Mouse (Mus musculus) hindbrain, embryonic 14.5 days (tissue): ENCODE measurements around the gene Gm3488. TPM values are rescaled to one million over a fixed set of nuclear protein-coding genes. Genes with fewer than 3 reads are reported as not detected.
"Not testable (repeated sequence)": the region's sequence is repeated elsewhere in the genome, so short reads cannot be mapped to it uniquely, and the experiment has no call there.

Source experiments
- ATAC-seq: fragments of 200-750 bp; cut with Nextera tagmentation; 2 replicates; pipeline ENCODE4 v1.8.0; 2017; ENCODE audit warnings: moderate number of reproducible peaks, mild to moderate bottlenecking, moderate TSS enrichment, moderate library complexity; ENCODE audit not compliant: low FRiP score
- DNase-seq: peaks from one replicate; pipeline ENCODE4 v3.0.0-alpha.2; 2015; ENCODE audit warnings: low spot score
- H3K27ac ChIP-seq: fragments of 300-500 bp; sonication (generic); 2 replicates; pipeline ENCODE4 v1.5.1; 2014; ENCODE audit warnings: mild to moderate bottlenecking, moderate library complexity
- H3K27me3 ChIP-seq: fragments of 300-500 bp; sonication (generic); 2 replicates; pipeline ENCODE4 v1.6.1; 2014; ENCODE audit warnings: mild to moderate bottlenecking, low read length, mixed read lengths; ENCODE audit not compliant: control insufficient read depth, insufficient read depth
- H3K36me3 ChIP-seq: fragments of 300-500 bp; sonication (generic); replicated peaks from 2 replicates; pipeline ENCODE4 v1.6.1; 2014; ENCODE audit not compliant: control insufficient read depth, insufficient read depth
- H3K4me1 ChIP-seq: fragments of 300-500 bp; sonication (generic); replicated peaks from 2 replicates; pipeline ENCODE4 v1.6.1; 2014; ENCODE audit warnings: antibody characterized with exemption, low read length, mixed read lengths; ENCODE audit not compliant: control insufficient read depth, insufficient read depth
- H3K4me2 ChIP-seq: fragments of 300-500 bp; sonication (generic); replicated peaks from 2 replicates; pipeline ENCODE4 v1.6.1; 2014; ENCODE audit warnings: mild to moderate bottlenecking, moderate library complexity
- H3K4me3 ChIP-seq: fragments of 300-500 bp; sonication (generic); replicated peaks from 2 replicates; pipeline ENCODE4 v1.5.1; 2014; ENCODE audit warnings: mild to moderate bottlenecking, low read length
- H3K9ac ChIP-seq: fragments of 300-500 bp; sonication (generic); 2 replicates; pipeline ENCODE4 v1.6.1; 2014
- H3K9me3 ChIP-seq: fragments of 300-500 bp; sonication (generic); 2 replicates; pipeline ENCODE4 v1.6.1; 2016; ENCODE audit warnings: low read length; ENCODE audit not compliant: control insufficient read depth
- WGBS: fragments of 180-500 bp; shearing (Covaris S2); extraction: QIAGEN DNeasy Blood & Tissue Kit; methylation state at CpG from one replicate; pipeline ENCODE4 v1.1.7; 2014; 5-methylcytosine and 5-hydroxymethylcytosine counted together
- polyA plus RNA-seq: library from polyadenylated mRNA; unstranded; fragments of >200 nt; fragmentation: Nextera tagmentation; extraction: Ambion mirVana; gene quantifications from 2 replicates; pipeline ENCODE4 v1.2.1, GENCODE M21; 2014

Gm3488 gene
- polyA plus RNA-seq = 18.0 and 18.2 TPM in 2 replicates

- H3K27ac ChIP-seq, H3K4me2 ChIP-seq, H3K4me3 ChIP-seq, H3K9ac ChIP-seq, ATAC-seq, H3K4me1 ChIP-seq, H3K36me3 ChIP-seq, H3K9me3 ChIP-seq, DNase-seq, H3K27me3 ChIP-seq: not testable (repeated sequence)
- no CpG with 5 or more reads among the region's 35 CpGs for WGBS
These were observed at the start of gene Gm3488 for GRCm38 (mm10) chr14:5501374-5501773. Gm3488 (plus strand) TSS chr14:5501674.

DNA sequence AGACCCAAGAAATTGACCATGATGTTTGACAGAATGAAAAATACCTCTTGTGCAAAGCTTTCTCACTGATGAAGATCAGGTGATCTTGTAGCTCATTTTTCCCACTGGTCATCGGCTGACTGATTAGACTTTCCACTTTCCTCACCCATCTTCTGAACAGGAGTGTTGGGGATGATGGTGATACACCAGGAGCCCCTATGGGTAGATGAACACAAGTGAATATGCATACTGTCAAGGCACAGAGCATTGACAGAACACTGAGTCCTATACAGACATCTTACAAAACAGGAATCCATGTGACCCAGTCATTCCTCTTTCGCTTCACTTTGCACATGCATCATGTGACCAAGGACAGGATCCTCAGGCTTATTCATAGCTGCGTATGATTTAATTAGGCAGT lies 46.1 kb upstream of the Gm3488 start, which contains the start of gene Gm3194:
Gm3194 (minus strand) TSS at position 101 of the 400 bp plus-strand sequence.
- DNase-seq, H3K4me3 ChIP-seq, H3K36me3 ChIP-seq, H3K27me3 ChIP-seq, H3K4me2 ChIP-seq, H3K9ac ChIP-seq, H3K9me3 ChIP-seq, H3K4me1 ChIP-seq, H3K27ac ChIP-seq, ATAC-seq: not testable (repeated sequence)
- no CpG with 5 or more reads among the region's 3 CpGs for WGBS

DNA sequence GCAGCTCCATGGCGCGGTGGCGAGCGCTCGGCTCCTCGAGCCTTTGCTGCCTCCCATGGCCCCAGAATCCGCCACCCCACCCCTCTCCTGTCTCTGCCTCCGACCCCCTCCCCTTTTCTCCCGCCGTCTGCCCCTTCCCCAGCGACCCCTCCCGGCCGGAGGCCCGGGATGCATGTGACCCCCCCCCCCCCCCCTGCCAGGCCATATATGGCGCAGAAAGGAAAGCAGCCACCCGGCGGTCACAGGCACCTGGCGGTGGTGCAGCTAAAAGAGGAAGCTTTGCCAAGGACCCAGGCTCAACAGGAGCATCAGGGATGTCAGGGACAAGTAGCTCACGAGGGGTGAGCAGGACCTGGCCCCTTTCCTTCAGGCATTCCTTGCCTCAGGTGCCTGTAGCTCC lies 41.0 kb upstream of the Gm3488 start:
- H3K36me3 ChIP-seq, H3K4me2 ChIP-seq, H3K27me3 ChIP-seq, H3K9ac ChIP-seq, H3K4me1 ChIP-seq, H3K4me3 ChIP-seq, H3K9me3 ChIP-seq, H3K27ac ChIP-seq, DNase-seq: not testable (repeated sequence)
- no CpG with 5 or more reads among the region's 19 CpGs for WGBS
- ATAC-seq = 0 out of 2 replicates have a peak, but pooled peaks have one; percentile 60

- H3K36me3 ChIP-seq, H3K4me2 ChIP-seq, DNase-seq, H3K9ac ChIP-seq, H3K4me1 ChIP-seq, H3K4me3 ChIP-seq, H3K9me3 ChIP-seq, ATAC-seq, H3K27me3 ChIP-seq, H3K27ac ChIP-seq: not testable (repeated sequence)
- WGBS = no CpG with 5 or more reads among the region's 3 CpGs
These were observed 23.7 kb upstream of the Gm3488 start, which contains the start of gene Gm8246 for GRCm38 (mm10) chr14:5477730-5478129. Gm8246 (minus strand) TSS chr14:5477830.

DNA sequence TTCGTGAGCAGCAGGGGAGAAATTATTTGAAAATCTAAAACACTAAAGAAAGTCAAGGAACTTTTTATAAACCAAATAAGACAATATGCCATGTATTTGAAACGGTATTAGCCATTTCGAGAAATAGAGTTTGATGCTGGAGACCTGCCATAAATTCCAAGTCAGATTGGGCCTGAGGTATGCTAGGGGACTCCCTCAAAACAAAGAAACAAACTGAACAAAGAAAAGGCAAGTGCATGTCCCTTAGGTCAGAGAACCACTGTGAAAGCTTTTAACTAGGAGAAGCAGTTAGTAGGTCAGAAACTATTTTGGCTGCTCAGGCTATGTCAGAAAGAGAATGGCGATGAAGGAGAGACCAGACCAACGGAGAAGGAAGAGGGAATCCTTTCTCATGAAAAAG lies 17.6 kb upstream of the Gm3488 start, which contains the start of gene Gm3187:
Gm3187 (plus strand) TSS at position 301 of the 400 bp plus-strand sequence.
- not testable (repeated sequence) for ATAC-seq
- WGBS = 91% methylated on average over 4 of the region's 5 CpGs

DNA sequence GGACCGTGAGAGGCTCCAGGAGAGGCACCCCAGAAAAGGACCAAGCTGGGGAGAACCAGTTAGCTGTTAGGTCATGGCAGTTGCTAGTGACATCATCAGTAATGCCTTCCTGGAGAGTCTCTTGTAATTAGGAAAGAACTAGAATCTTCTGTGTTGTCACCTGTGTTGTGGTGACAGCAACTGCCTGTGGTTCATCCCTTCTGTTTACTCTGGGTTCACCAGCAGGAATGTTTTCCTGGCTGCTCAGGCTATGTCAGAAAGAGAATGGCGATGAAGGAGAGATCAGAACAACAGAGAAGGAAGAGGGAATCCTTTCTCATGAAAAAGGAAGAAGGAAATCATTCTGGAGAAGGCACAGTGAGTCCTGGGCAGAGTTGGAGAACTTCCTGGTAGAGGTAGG lies 36.7 kb downstream of the Gm3488 start, which contains the start of gene Gm3532:
Gm3532 (plus strand) TSS at position 301 of the 400 bp plus-strand sequence.
- not testable (repeated sequence) for DNase-seq, H3K4me2 ChIP-seq, H3K9me3 ChIP-seq, H3K9ac ChIP-seq, H3K36me3 ChIP-seq, H3K4me1 ChIP-seq, H3K4me3 ChIP-seq, ATAC-seq, H3K27me3 ChIP-seq, H3K27ac ChIP-seq
- WGBS = no CpG with 5 or more reads among the region's 2 CpGs

More for the DNA sequence above, 17.6 kb upstream of the Gm3488 start, which contains the start of gene Gm3187:
- not testable (repeated sequence) for DNase-seq, H3K4me1 ChIP-seq, H3K4me2 ChIP-seq, H3K27ac ChIP-seq, H3K4me3 ChIP-seq, H3K36me3 ChIP-seq, H3K9me3 ChIP-seq, H3K27me3 ChIP-seq, H3K9ac ChIP-seq

Other genes with a start within 250 kb of the Gm3488 start
- not detected in 2 replicates for gene Gm3526, start 241.1 kb upstream of the Gm3488 start, polyA plus RNA-seq
- gene Gm3542, start 166.7 kb upstream of the Gm3488 start, polyA plus RNA-seq = not detected in 2 replicates
- 0.95 and 1.7 TPM in 2 replicates for gene Gm3500, start 112.6 kb upstream of the Gm3488 start, polyA plus RNA-seq
- 3.8 and 4.5 TPM in 2 replicates for gene Gm3194, start 46.2 kb upstream of the Gm3488 start, polyA plus RNA-seq
- gene Gm8246, start 23.8 kb upstream of the Gm3488 start, polyA plus RNA-seq = not detected in 2 replicates
- not detected in 2 replicates for gene Gm3187, start 17.5 kb upstream of the Gm3488 start, polyA plus RNA-seq
- gene Gm3532, start 36.8 kb downstream of the Gm3488 start, polyA plus RNA-seq = 0.15 TPM in 1 of 2 replicates, not detected in the other
- gene Gm8265, start 131.4 kb downstream of the Gm3488 start, polyA plus RNA-seq = not detected in 2 replicates
- gene Gm9603, start 185.8 kb downstream of the Gm3488 start, polyA plus RNA-seq = not detected in 2 replicates
- gene Gm3373, start 239.9 kb downstream of the Gm3488 start, polyA plus RNA-seq = 1.8 and 2.2 TPM in 2 replicates